Mouse (Mus musculus): Measurements from ENCODE around the gene Ctnnbip1.
"Not testable (repeated sequence)": the region's sequence is repeated elsewhere in the genome, so short reads cannot be mapped to it uniquely, and the experiment has no call there.

Ctnnbip1 gene

DNA sequence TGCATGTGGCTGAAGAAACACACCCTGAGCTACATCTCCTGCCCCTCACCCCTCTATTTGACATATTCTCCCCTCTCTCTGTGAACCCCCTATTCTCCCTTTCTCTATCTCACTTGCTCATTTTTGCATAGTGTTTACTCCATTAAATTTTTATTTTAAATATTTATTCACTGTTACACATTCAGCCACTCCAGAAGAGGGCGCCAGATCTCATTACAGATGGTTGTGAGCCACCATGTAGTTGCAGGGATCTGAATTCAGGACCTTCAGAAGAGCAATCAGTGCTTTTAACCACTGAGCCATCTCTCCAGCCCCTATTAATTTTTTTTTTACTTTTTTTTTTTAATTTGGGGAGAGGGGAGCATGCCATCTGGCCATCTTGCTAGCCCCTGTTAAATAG is 72.2 kb downstream of the Ctnnbip1 start:
- no peak for DNase-seq

DNA sequence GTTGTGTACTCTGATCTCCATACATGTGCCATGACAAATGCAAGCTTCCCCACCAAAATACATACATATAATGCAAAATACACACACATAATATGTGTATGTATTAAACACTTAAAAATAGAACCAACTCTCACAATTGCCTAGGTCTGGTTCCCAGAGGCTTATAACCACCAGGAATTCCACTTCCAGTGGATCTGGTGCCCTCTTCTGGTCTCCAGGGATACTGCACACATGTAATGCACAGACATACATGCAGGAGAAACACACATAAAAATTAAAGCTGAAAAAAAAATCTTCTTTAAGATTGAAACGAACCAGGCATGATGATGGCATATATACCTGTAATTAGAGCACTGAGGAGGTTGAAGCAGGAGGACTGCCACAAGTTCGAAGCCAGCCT is 73.5 kb downstream of the Ctnnbip1 start:
- DNase-seq: no peak

DNA sequence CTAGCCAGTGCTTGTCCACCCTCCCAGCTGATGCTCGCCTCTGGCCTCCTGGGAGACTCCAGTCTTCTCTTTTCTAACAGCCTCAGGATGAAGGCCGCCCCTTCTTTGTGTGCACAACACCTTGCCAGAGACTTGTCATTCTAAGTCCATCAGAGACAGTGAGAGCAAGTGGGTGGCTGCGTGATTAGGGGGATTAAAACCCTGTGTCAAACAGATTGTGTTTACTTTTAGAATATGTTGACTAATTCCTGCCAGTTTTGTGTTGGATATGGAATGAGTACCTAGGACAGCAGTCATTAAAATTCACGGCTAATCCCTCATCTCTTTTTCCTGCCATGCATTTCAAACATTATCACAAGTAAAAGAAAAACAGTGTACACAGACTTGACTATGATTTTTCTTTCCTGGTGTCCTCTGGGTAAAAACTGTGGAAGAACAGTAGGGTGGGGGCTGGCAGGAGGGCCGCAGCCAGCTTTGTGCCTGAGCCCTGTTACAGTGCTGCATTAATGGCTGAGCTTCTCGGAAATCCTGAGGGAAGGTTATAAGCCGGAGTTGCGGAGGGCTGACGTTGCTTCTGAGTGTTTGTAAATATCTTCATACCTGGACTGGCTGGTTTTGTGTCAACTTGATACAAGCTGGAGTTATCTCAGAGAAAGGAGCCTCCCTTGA is 77.0 kb downstream of the Ctnnbip1 start:
- DNase-seq: no peak

GRCm38 (mm10) chr4:149597641-149598208 is 79.7 kb downstream of the Ctnnbip1 start:
- peak; percentile 17 for DNase-seq

DNA sequence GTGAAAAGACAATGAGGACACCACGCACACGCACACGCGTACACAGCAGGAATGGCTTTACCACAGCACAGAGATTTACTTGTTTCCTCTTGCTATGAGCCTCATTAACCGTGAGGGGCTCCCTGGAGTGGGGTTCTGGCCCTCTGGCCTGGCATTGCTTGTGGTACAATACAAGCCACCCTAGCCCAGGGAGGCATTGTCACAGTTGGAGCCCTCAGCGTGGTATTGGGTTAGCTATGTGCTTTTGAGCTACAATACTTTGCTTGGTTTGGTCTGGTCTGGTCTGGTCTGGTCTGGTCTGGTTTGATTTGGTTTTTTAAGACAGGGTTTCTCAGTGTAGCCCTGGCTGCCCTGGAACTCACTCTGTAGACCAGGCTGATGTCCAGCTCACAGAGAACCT is 81.5 kb downstream of the Ctnnbip1 start:
- DNase-seq: no peak

DNA sequence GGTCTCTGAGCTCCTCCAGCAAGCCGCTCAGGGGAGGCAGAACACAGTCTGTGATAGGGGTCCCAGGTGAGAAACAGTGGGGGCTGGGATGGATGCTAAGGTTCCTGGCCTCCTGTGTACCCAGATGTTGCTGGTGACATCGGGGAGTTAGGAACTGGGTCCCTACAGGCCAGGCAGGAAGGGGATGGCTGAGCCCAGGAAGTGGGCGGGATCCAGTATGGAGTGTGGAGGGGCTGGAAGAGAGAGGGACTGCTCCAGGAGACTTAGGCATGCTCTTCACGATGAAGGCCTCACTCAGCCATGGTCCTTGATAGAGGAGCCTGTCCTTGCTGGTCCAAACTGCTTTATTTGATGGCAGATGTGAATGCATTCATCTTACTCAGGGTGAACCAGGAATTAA is 82.1 kb downstream of the Ctnnbip1 start:
- DNase-seq: no peak

DNA sequence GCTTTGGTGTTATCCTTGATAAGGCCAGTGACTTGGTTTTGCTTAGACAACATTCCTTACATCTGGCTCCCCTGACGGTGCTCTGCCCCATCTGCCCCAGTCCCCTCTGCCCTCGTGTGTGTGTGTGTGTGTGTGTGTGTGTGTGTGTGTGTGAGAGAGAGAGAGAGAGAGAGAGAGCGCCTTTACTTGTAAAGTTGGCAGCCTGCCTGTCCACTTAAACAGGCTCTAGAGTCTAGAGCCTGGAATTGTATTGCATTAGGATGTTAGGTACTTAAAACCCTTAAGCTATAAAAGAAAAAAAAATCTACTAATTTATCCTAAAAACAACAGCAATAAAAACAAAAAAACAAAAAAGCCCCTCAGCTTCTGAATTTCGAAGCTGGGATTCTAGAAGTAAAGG is 83.4 kb downstream of the Ctnnbip1 start:
- DNase-seq: no peak

- DNase-seq: no peak
Observed at GRCm38 (mm10) chr4:149602236-149602635, 84.2 kb downstream of the Ctnnbip1 start.

- DNase-seq: no peak
Observed at GRCm38 (mm10) chr4:149603860-149604259, 85.8 kb downstream of the Ctnnbip1 start.

GRCm38 (mm10) chr4:149604518-149604917 is 86.5 kb downstream of the Ctnnbip1 start:
- DNase-seq: no peak

DNA sequence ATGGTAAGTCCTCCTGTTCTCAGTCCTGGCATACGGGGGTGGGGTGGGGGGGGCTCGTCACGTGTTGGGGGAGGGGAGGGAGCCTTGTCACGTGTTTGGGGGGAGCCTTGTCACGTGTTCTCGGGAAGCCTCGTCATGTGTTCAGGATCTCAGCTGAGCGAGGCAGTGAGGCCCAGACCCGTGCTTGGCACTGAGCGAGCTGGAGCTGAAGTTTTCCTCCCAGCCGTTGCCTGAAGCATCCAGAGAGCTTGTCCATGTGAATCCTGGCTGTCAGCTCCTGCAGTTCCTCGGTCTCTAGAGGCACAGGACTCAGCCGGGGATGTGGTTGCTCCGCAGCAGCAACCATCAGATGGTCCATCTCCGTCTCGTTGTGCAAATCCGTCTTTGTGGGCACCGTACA is 88.0 kb downstream of the Ctnnbip1 start:
- no peak for DNase-seq

DNA sequence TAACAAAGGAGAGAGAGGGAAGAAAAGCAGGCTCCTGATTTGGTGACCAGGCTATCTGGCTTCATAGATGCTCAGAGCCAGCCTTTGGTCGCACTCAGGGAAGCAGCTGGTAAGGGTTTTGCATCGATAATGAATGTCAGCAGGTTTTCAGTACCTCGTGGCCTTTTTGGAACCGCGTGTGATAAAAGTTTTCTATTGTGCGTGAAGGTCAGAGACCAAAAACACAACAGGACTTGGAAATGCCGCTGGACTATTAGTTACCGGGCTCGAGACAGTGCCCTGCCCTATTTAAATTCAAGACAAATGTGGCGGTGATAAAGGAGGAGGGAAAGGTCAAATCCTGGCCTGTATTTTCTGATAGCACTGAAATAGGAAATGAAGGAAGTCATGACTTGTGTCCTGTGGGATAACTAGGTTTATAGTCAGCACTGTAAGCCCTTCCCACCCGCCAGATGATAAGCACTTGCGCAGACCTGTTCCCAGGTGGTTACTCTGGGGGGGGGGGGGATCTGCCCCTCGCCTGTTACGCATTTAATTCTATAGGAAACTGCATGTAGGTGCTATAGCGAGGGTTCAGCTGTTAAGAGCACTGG is 88.8 kb downstream of the Ctnnbip1 start:
- DNase-seq: no peak

GRCm38 (mm10) chr4:149607591-149608308 is 89.7 kb downstream of the Ctnnbip1 start:
- no peak for DNase-seq

DNA sequence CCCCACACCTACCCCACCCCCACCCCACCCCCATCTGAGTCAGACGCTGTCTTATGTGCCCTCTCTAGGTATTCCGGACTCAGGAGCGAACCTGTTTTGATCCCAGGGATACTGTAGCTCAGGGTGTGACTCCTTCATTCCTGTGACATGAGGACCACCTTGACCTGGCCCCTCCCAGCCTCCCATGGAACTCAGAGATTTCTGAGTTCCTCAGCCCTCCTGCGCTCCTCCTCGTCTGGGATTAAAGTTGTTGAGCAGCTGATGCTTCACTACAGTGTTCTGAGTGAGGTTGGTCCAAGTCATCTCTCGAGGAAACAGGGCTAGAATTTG is 90.2 kb downstream of the Ctnnbip1 start:
- no peak for DNase-seq

DNA sequence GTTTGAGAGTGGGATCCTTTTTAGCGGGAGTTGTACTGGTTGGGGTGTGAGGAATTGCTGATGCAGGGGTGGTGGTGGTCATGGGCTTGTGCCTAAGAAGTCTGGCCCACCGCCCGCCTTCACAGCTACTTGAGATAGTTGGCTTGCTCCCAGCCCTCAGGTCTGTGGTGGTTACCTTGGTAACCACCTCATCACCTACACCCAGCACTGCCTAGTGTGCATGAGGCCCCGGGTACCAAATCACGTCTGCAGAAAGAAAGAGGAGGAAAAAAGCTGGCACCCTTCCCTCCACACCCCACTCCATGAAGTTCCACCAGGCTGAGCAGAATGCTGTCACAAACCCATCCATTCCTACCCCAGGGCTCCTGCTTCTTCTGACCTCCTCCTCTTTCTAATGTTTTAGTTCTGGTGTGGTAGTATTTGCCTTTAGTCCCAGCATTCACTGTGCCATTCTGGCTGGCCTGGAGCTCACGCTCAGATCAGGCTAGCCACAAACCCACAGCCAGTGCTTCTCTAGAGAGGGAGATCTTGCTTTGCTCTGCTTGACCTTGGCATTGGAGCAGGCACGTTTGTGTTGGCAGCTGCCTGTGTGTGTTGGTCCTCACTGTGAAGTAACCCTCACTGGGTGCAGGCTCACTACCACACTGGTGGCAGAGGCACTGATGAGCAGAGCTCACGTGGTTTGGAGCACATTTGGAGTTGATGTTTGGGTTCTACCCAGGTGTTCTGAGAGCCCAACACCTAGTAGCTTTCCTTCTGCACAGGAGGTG is 91.4 kb downstream of the Ctnnbip1 start:
- no peak for DNase-seq

DNA sequence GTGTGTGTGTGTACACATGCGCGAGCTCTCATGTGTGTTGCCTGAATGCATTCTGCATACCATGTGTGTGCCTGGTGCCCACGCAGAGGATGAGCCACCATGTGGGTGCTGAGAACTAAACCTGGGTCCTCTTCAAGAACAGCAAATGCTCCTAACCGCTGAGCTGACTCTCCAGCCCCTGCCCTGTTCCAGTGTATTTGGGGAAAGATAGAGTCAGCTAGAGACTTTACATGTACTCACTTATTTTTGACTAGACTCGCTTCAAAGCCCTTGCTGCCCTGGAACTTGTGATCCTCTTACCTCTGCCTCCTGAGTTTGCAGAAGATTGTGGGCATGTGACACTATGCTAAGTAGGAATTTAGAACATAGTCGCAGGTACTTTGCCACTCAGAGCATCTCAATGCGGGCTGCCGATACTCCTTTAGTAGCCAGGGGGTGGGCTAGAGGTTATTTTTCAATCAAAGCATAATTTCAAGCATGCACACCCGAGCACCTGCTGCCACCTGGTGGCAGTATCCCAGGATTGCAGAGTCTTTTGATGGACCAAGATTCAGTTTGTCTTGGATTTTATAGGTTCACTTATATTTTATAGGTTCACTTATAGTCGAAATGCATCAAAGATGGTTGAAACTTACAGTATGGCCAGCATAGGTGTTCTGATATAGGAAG is 93.5 kb downstream of the Ctnnbip1 start:
- DNase-seq: peak; percentile 50

DNA sequence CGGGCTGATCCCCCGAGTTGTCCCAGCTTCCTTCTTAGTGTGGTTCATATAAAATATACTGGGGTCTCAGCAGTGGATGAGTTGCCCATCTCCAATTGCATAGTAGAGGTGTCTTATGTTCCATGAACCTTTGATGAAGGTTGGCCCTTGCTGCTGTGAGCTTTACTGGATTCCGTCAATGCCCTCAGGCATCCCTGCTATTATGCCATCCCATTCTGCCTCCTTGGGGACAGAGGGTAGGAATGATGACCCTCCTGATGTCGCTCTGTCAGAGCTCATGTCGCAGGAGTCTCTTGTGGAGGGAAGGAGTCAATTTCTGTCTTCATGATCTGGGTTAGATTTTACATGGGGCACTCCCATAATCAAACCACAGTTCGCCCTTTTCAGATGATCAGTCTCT is 95.5 kb downstream of the Ctnnbip1 start:
- DNase-seq: not testable (repeated sequence)

DNA sequence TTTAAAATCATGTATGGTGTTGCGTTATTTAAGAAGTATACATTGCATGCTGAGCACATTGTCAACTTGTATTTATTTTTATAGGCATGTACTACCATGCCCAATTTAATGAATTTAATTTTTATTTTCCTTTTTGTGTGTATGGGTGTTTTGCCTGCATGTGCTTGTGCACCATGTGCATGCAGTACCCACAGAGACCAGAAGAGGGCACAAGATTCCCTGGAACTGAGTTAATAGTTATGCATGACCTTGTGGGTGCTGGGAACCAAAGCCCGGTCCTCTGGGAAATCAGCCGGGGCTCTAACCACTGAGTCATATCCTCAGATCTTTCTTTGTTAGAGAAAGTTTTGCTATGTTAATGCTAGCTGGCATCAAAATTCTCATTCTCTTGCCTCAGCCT is 96.8 kb downstream of the Ctnnbip1 start:
- no peak for DNase-seq
